Mouse (Mus musculus) midbrain, postnatal 0 days (tissue): Measurements from ENCODE around the gene Amh. TPM values are rescaled to one million over a fixed set of nuclear protein-coding genes. Genes with fewer than 3 reads are reported as not detected.

Experiments used
- ATAC-seq: fragments of 200-750 bp; cut with Nextera tagmentation; 2 replicates; pipeline ENCODE4 v1.8.0; 2017; ENCODE audit warnings: moderate number of reproducible peaks, mild to moderate bottlenecking, moderate TSS enrichment, moderate library complexity; ENCODE audit not compliant: low FRiP score
- DNase-seq: peaks from one replicate; pipeline ENCODE4 v3.0.0-alpha.2; 2015; ENCODE audit warnings: low spot score
- H3K27ac ChIP-seq: fragments of 300-500 bp; sonication (generic); 2 replicates; pipeline ENCODE4 v1.5.1; 2014; ENCODE audit warnings: low read depth, mild to moderate bottlenecking, low read length, mixed read lengths
- H3K27me3 ChIP-seq: fragments of 300-500 bp; sonication (generic); 2 replicates; pipeline ENCODE4 v1.6.1; 2014; ENCODE audit warnings: low read length, control low read depth, mixed read lengths; ENCODE audit not compliant: insufficient read depth
- H3K36me3 ChIP-seq: fragments of 300-500 bp; sonication (generic); 2 replicates; pipeline ENCODE4 v1.6.1; 2014; ENCODE audit warnings: low read length, control low read depth, mixed read lengths; ENCODE audit not compliant: insufficient read depth
- H3K4me1 ChIP-seq: fragments of 300-500 bp; sonication (generic); 2 replicates; pipeline ENCODE4 v1.6.1; 2014; ENCODE audit warnings: mild to moderate bottlenecking, control low read depth, antibody characterized with exemption, low read length, mixed read lengths; ENCODE audit not compliant: insufficient read depth
- H3K4me2 ChIP-seq: fragments of 300-500 bp; sonication (generic); 2 replicates; pipeline ENCODE4 v1.6.1; 2014; ENCODE audit warnings: low read depth, mild to moderate bottlenecking, low read length, mixed read lengths; ENCODE audit not compliant: poor library complexity, severe bottlenecking
- H3K4me3 ChIP-seq: fragments of 300-500 bp; sonication (generic); 2 replicates; pipeline ENCODE4 v1.5.1; 2014; ENCODE audit warnings: low read depth, mild to moderate bottlenecking, low read length, moderate library complexity
- H3K9ac ChIP-seq: fragments of 300-500 bp; sonication (generic); replicated peaks from 2 replicates; pipeline ENCODE4 v1.6.1; 2014; ENCODE audit warnings: mild to moderate bottlenecking, low read length, moderate library complexity, mixed read lengths; ENCODE audit not compliant: poor library complexity, severe bottlenecking
- H3K9me3 ChIP-seq: fragments of 300-500 bp; sonication (generic); 2 replicates; pipeline ENCODE4 v1.6.1; 2016; ENCODE audit warnings: low read length, control low read depth
- CTCF ChIP-seq: IDR thresholded peaks from 2 replicates; pipeline ENCODE4 v1.5.1; 2016; ENCODE audit warnings: antibody characterized with exemption, mild to moderate bottlenecking
- WGBS: fragments of 180-500 bp; shearing (Covaris S2); extraction: QIAGEN DNeasy Blood & Tissue Kit; methylation state at CpG from one replicate; pipeline ENCODE4 v1.1.7; 2014; 5-methylcytosine and 5-hydroxymethylcytosine counted together
- polyA plus RNA-seq: library from polyadenylated mRNA; unstranded; fragments of >200 nt; fragmentation: Nextera tagmentation; extraction: Ambion mirVana; gene quantifications from 2 replicates; pipeline ENCODE4 v1.2.1, GENCODE M21; 2015
- total RNA-seq: library from RNA; depleted of rRNA; stranded (reverse); fragments of >200 nt; gene quantifications from 2 replicates; pipeline ENCODE4 v1.2.3, GENCODE M21; 2014

The Amh gene
- total and polyA plus RNA-seq, 2 experiments from 2014 or later, result 0.82 TPM; not detected in 1

DNA sequence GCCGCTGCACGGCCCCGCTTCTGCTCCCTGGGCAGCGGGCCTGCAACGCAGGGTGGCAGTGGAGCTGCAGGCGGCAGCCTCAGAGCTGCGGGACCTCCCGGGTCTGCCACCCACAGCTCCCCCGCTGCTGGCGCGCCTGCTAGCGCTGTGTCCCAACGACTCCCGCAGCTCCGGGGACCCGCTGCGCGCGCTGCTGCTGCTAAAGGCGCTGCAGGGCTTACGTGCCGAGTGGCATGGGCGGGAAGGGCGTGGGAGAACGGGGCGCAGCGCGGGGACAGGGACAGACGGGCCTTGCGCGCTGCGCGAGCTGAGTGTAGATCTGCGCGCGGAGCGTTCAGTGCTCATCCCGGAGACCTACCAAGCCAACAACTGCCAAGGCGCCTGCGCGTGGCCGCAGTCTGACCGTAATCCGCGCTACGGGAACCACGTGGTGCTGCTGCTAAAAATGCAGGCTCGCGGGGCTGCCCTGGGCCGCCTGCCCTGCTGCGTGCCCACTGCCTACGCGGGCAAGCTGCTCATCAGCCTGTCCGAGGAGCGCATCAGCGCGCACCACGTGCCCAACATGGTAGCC is 2.1 kb downstream of the Amh start:
- H3K27me3 ChIP-seq, result no peaks in the 10 kb centered on the region

GRCm38 (mm10) chr10:80808099-80808984 is 3.3 kb downstream of the Amh start:
- H3K36me3 ChIP-seq, result peaks cover 20% of the 10 kb centered on the region
- H3K9me3 ChIP-seq, result no peaks in the 10 kb centered on the region
- peaks cover 10% of the 10 kb centered on the region; the same call in 1 of the 2 replicates for H3K4me1 ChIP-seq
- no peaks in the 10 kb centered on the region for H3K27me3 ChIP-seq
- H3K4me2 ChIP-seq, result peak overlapping the region; percentile 94
- ATAC-seq (no peak), DNase-seq (no peak)
- TF ChIP-seq CTCF, result no peak
- H3K4me3 ChIP-seq, result peak overlapping the region; percentile 6; the same call in 1 of the 2 replicates
- no peak overlapping the region for H3K27ac ChIP-seq
- WGBS, result 16% methylated on average over 40 of the region's 40 CpGs
- 0 out of 2 replicates have a peak overlapping the region, but pooled peaks have one; percentile 19 for H3K9ac ChIP-seq

More for the DNA sequence above, 2.1 kb downstream of the Amh start:
- Histone ChIP-seq H3K4me1 (peaks cover 10% of the 10 kb centered on the region; the same call in 1 of the 2 replicates), H3K36me3 (peaks cover 31% of the 10 kb centered on the region), H3K4me2 (peak overlapping the region; percentile 94), H3K27ac (peak overlapping the region; percentile 87), H3K9me3 (no peaks in the 10 kb centered on the region), H3K9ac (peak overlapping the region; percentile 86), H3K4me3 (peak overlapping the region; percentile 51)
- DNase-seq (peak; percentile 90), ATAC-seq (peak; percentile 79)
- under 1% methylated on average over 56 of the region's 58 CpGs for WGBS
- TF ChIP-seq CTCF, result peak; percentile 18; the same call in 1 of the 2 replicates

DNA sequence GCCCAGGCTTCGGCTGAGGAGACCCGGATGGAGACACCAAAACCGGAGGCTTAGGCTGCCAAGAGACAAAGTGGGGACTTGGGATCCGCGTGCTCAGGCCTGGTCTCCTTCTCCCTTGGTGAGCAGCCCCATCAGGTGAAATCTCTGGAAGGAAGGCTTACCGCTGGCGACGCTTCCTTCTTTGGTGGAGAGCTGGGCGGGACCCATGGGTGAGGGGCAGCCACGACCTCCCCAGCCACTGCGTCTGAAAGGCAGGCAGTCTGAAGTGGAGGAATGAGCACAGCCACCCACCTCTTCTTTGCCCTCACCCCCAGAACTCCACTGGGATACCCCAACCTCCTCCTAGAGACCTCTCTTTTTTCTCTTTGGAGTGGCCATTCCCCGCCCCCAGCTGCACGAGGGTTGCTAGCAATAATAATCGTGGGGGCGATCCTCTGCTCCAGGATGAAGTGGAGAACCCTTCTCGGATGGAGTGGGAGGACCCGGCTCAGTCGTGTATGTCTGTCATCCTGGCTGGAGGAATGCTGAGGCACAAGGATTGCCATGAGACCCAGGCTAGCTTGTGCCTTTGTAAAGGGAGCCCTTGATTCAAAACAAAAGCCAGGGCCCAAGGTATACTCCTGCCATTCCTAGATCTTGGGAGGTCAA is 4.1 kb downstream of the Amh start:
- Histone ChIP-seq H3K36me3 (peaks cover 12% of the 10 kb centered on the region), H3K9ac (0 out of 2 replicates have a peak overlapping the region, but pooled peaks have one; percentile 19), H3K9me3 (no peaks in the 10 kb centered on the region), H3K27me3 (no peaks in the 10 kb centered on the region), H3K4me1 (peaks cover 10% of the 10 kb centered on the region; the same call in 1 of the 2 replicates), H3K4me3 (peak overlapping the region; percentile 6; the same call in 1 of the 2 replicates), H3K4me2 (peak overlapping the region; percentile 94), H3K27ac (no peak overlapping the region)
- DNase-seq (no peak), ATAC-seq (no peak)
- 7% methylated on average over 15 of the region's 18 CpGs for WGBS
- TF ChIP-seq CTCF, result no peak

DNA sequence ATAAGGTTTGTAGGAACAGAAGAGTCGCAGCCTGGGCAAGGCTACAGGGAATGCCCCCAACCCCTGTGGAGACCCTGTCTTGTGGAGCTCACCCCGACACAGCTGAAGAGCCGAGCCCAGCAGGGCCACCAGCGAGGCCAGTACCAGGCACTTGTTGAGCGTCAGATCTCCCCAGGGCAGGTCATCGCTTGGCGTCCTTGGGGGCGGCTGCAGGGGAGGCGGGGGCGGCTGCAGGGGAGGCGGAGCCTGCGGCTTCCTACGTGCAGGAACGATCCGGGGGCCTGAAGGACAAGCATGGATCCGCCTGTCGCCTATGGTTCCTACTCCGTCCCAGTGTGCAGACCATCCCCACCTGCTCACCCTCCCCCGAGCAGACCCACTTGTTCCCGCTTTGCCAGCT is 5.0 kb downstream of the Amh start:
- no peaks in the 10 kb centered on the region for H3K9me3 ChIP-seq
- no peaks in the 10 kb centered on the region for H3K27me3 ChIP-seq
- peaks cover 10% of the 10 kb centered on the region; the same call in 1 of the 2 replicates for H3K4me1 ChIP-seq
- 4% methylated on average over 14 of the region's 20 CpGs for WGBS
- no peak for TF ChIP-seq CTCF
- H3K36me3 ChIP-seq, result 0 out of 2 replicates have a peak, but pooled peaks cover 3% of the 10 kb centered on the region
- no peak overlapping the region for H3K27ac ChIP-seq
- H3K9ac ChIP-seq, result no peak overlapping the region
- H3K4me2 ChIP-seq, result no peak overlapping the region
- ATAC-seq (no peak), DNase-seq (no peak)
- H3K4me3 ChIP-seq, result no peak overlapping the region

DNA sequence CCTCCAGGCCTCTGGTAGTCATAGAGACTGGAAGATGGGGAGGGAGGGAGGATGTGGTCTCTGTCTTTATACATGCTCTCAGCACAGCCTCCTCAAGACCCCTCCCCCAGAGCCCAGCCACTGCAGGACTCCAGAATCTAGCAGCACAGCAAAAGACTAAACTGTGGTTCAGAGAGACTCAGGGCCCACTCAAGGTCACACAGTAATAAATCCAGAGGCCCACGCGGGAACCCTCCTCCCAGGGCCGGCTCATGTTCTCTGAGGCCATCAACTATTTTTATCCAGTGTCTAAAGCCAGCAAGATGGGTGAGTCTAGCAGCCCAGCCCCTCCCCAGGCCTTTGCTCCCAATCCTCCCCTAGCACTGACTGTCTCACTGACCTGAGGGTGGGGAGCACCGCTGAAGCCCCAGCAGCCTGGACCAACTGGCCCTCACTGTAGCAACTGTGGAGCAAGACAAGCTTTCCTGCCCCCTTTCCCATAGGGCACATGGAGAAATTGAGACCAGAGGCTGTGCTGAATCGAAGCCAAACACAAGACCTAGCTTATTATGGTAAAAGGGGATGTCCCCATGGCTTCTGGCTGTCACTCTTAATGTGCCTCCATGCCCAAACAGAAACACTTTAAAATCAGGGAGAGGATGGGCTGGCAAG is 7.5 kb downstream of the Amh start:
- no peak overlapping the region for H3K4me2 ChIP-seq
- no peak overlapping the region for H3K27ac ChIP-seq
- 62% methylated on average over 5 of the region's 5 CpGs for WGBS
- TF ChIP-seq CTCF, result no peak
- no peaks in the 10 kb centered on the region for H3K27me3 ChIP-seq
- H3K36me3 ChIP-seq, result no peaks in the 10 kb centered on the region
- ATAC-seq (no peak), DNase-seq (no peak)
- no peaks in the 10 kb centered on the region for H3K9me3 ChIP-seq
- H3K4me1 ChIP-seq, result peaks cover 5% of the 10 kb centered on the region; the same call in 1 of the 2 replicates
- H3K9ac ChIP-seq, result no peak overlapping the region
- H3K4me3 ChIP-seq, result no peak overlapping the region
